Mouse (Mus musculus): ENCODE measurements around the gene Ganab.
"Not testable (repeated sequence)": the region's sequence is repeated elsewhere in the genome, so short reads cannot be mapped to it uniquely, and the experiment has no call there.

Gene Ganab

DNA sequence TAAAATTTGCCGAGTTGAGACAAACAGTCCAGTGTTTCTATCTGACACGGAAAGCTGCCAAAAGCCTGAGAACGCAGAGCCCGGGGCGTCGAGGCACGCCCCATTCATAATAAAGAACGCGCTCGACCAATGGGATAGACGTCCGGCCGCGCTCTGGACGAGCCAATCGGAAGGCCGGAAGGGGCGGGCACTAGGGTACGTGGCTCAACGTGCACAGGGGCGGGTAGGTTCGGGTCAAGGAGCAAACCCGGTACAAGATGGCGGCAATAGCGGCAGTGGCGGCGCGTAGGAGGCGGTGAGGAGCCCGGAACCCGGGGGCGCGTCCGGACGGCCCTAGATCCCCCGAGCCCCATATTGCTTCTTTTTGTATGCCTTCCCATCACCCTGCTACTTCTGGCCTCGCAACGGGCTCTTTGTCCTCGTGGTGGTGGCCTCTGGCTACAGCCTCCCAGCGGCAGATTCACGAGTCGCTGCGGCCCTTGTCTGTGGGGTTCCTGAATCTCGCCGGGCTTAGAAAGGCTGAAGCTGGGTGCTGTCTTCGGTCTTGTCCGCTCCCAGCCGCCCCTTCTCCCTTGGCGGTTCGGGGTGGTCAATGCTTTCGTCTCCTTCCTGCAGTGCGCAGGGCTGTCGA is at the start of gene Ganab:
Ganab (plus strand) TSS at position 207 of the 631 bp plus-strand sequence.
- in situ Hi-C loops (cut with MboI, MseI): loop anchor here (5.0 kb wide), 1 partner anchor 44 kb away; the partner anchor contains the start of gene Mta2

DNA sequence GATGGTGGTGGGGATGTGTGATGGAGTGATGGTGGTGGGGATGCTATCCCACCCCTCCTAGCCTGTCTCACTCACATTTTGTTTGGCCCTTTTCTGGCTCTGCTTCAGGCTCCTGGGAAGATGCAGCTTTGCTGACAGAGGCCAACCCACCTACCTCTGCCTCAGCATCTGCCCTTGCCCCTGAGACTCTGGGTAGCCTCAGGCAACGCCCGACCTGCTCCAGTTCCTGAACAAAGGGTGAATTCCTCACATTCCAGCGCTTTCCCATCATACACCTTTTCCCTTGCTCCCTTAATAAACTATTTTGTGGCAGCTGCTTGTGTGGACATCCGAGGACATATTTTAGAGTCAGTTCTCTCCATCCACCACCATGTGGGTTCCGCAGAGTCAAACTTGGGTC is 49.5 kb upstream of the Ganab start:
- in situ Hi-C loops (cut with MboI, MseI): no loop called here

DNA sequence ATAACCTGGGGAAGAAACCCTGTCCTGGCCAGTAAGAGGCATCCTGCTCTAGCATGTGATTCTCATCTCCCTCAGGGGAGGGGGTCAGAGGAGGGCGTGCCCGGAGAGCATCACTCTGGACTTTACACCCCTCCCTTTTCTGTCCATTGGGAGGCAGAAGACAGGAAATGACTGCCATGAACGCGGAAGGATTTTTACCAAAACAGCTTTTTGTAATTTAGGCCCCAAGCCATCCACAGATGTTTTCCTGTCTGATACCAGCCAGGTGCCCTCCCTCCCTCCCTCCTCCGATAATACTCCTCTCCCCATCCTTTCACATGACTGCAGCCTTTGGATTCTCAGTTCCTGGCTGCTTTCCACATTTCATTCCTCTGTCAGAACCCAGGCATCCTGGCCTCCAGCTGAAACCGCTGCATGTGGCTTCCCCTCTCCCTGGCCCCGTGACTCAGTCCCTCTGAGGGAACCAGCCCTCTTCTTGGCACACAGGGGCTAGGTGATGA is 47.4 kb upstream of the Ganab start, which contains the start of gene Lrrn4cl:
Lrrn4cl (plus strand) TSS at position 367 of the 500 bp plus-strand sequence.
- in situ Hi-C loops (cut with MboI, MseI): no loop called here

DNA sequence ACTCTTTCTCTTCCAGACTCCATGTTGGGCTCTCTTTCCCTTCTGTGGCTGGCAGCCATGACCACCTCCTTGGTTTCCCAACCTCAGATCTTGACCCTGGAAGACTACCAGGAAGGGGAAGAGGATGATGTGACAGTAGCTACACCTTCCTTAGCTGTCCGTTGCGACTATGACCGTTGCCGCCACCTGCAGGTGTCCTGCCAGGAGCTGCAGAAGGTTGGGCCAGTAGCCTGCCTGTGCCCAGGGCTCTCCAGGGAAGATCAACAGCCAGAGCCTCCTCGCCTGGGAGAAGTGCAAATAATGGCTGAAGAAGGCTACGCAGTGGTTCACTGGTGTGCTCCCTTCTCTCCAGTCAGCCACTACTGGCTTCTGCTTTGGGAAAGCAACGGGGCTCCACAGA is 46.2 kb upstream of the Ganab start:
- in situ Hi-C loops (cut with MboI, MseI): no loop called here

DNA sequence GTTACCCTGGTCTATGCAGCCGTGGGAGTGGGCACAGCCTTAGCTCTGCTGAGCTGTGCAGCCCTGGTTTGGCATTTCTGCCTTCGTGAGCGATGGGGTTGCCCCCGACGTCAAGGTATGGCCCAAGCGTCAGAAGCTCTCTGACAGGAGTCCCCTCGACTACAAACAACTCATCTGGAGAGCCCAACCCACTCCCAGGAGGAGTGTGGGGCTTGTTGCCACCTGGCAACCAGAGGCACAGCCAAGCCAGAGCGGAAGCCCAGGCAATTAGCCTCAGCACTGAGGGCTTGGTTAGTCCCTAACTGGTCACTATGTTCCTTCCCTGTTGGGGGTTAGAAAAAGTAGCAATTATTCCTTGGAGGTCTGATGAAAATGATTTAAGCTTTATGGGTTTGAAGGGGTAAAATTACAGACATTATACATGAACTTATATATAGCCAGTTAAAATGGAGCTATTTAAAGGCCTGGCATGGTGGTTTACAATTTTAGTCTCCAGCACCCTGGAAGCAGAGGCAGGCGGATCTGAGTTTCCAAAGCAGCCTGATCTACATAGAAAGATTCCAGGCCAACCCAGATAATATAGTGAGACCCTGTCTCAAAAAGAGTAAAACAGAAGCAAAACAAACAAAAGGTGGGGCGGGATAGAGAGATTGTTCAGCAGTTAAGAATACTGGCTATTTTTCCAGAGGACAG is 45.5 kb upstream of the Ganab start:
- in situ Hi-C loops (cut with MboI, MseI): no loop called here

DNA sequence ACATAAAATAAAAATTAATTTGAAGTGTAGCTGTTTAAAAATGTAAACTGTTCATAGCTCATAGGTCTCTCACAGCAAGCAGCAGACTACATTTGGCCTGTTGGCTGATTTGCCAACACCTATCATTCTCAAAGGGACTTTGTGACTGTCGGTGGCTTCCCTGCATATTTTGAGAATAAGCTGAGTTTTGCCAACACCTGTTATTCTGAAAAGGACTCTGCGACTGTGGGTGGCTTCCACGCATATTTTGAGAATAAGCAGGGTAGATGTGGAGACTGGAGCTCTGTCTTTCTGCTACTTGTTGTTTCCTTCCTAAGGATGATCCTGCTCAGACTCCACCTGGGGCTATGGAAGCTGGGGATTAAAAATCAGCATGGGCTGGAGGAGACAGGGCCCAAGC is 44.8 kb upstream of the Ganab start:
- in situ Hi-C loops (cut with MboI, MseI): no loop called here

DNA sequence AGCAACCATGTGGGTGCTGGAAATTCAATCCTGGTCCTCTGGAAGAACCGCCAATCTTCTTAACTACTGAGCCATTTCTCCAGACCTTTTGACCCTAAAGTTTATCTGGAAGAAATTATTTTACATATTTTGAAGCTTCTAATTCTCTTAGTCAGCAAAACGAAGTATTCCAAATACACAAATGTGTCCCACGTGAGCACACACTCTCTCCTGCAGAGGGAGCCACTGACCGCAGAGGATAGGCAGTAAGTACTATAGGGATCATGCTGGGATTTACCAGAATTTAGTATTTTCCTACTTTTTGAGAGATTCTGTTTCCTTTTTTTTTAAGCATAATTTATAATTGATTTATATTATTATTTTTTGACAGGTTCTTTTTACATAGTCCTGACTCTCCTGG is 40.2 kb upstream of the Ganab start:
- in situ Hi-C loops (cut with MboI, MseI): loop anchor here (5.0 kb wide), 1 partner anchor 250 kb away; no protein-coding TSS in a partner anchor

DNA sequence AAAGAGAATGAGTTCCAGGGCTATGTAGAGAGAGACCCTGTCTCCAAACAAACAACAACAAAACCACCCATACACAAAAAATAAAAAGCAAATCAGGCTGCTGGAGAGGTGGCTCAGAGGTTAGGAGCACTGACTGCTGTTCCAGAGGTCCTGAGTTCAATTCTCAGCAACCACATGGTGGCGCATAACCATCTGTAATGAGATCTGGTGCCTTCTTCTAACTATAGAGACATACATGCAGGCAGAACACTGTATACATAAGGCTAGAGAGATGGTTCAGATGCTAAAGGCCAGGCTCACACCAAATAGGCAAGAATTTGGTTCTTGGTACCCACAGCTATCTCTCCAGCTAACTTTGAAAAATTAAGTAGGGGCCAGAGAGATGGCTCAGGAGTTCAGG is 38.9 kb upstream of the Ganab start:
- in situ Hi-C loops (cut with MboI, MseI): loop anchor here (5.0 kb wide), 1 partner anchor 248 kb away; no protein-coding TSS in a partner anchor

DNA sequence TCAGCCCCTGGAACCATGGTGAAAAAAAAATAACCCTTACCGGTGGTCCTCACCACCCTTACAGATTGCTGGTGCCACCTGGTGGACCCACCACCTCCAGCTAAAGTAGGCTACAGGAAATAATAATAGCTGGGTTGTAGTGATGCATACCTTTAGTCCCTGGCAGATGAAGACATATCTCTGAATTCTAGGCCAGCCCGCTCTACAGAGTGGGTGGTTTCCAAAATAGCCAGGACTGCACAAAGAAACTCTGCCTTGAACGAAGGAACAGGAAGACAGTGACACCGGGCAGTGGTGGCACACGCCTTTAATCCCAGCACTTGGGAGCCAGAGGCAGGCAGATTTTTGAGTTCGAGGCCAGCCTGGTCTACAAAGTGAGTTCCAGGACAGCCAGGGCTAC is 33.6 kb upstream of the Ganab start:
- in situ Hi-C loops (cut with MboI, MseI): no loop called here

DNA sequence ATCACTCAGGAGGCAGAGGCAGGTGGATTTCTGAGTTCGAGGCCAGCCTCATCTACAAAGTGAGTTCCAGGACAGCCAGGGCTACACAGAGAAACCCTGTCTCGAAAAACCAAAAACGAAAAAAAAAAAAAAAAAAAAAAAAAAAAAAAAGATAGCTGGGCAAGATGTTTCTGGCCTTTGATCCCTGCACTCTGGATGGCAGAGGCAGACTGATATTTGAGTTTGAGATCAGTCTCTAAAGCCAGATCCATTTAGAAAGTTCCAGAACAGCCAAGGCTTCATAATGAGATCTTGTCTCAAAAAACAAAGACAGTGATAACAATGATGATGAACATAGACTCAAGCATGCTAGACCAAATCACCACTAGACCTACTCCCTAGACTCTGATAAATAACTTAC is 27.5 kb upstream of the Ganab start:
- in situ Hi-C loops (cut with MboI, MseI): not testable (repeated sequence)

DNA sequence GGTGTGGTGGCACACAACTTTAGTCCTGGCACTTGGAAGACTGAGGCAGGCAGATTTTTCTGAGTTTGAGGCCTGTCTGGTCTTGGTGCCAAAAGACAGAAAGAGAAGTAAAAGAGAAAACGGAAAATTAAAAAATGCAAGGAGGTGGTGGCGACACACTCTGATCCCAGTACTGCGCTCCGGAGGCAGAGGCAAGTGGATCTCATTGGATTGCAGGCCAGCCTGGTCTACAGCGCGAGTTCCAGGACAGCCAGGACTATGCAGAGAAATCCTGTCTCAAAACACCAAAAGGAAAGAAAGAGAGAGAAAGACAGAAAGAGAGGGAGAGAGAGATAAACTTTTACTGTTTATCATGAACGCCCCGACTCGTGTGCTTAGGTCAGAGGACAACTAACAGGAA is 27.0 kb upstream of the Ganab start:
- in situ Hi-C loops (cut with MboI, MseI): no loop called here

DNA sequence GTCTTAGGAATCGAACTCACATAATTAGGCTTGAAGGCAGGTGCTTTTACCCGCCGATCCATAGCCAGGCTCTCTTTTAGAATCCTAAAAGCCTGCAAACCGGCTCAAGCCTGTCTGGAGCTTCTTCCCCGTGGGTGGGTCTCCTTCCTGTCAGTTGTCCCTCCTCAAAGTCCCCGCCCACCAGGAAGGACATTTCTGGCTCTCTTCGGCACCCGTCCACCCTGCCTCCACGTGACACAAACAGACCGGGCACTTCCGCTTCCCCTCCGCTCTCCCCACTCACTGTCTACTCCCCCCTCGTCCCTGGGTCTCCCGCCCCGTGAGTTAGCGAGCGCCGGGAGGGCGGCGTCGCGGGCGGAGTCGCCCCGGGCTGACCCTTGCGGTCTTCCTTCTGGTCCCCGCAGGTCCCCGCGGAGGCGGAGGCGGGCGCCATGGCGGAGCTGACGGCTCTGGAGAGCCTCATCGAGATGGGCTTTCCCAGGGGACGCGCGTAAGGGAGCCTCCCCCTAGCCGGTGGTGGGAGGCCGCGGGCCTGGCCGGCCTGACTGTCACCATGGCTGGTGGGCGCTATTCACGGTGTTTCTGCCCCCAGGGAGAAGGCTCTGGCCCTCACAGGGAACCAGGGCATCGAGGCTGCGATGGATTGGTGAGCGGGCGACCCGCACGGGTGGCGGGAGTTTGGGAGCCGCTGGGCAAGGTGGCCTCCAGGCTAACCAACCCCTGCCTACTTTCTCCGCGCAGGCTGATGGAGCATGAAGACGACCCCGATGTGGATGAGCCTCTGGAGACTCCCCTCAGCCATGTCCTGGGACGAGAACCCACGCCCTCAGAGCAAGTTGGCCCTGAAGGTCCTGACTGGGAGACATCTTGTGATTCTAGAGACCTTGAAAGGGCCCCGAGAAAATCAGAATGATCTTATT is 26.3 kb upstream of the Ganab start, which contains the start of gene Ubxn1:
Ubxn1 (plus strand) TSS at position 230 of the 920 bp plus-strand sequence.
- in situ Hi-C loops (cut with MboI, MseI): no loop called here

DNA sequence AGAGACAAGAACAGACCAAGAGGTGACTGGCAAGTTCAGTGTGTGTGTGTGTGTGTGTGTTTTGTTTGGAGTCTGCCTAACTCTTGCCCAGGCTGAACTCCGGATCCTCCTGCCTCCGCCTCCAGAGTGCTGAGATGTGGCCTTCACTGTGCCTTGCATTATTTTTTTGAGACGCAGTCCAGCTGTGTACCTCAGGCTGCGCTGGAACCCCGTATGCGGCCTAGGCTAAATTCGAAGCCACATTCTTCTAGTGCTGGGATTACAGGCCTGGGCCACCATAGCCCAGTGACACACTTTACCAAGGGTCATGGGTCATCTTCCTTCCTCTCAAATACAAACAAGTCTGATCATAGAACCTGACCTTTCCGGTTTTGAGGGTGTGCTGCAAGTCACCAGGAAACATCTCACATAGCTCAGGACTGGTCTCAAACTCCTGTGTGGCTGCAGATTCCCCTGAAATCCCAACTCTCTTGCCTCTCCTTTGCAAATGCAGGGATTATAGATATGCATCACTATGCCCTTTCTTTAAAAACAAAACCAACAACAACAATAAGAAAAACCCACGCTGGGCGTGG is 25.5 kb upstream of the Ganab start:
- in situ Hi-C loops (cut with MboI, MseI): no loop called here

DNA sequence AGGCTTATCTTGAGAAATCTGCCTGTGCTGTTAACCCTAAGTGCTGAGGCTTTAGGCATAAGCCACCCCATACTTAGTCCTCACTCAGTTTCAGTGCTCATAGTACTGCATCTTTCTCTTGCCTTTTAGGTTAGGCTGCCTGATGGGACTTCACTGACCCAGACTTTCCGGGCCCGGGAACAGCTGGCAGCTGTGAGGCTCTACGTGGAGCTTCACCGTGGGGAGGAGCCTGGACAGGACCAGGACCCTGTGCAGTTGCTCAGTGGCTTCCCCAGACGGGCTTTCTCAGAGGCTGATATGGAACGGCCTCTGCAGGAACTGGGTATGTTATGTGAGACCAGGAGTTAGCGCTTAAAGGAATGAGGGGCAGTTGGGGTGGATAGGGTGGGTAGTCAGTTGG is 22.8 kb upstream of the Ganab start:
- in situ Hi-C loops (cut with MboI, MseI): no loop called here

DNA sequence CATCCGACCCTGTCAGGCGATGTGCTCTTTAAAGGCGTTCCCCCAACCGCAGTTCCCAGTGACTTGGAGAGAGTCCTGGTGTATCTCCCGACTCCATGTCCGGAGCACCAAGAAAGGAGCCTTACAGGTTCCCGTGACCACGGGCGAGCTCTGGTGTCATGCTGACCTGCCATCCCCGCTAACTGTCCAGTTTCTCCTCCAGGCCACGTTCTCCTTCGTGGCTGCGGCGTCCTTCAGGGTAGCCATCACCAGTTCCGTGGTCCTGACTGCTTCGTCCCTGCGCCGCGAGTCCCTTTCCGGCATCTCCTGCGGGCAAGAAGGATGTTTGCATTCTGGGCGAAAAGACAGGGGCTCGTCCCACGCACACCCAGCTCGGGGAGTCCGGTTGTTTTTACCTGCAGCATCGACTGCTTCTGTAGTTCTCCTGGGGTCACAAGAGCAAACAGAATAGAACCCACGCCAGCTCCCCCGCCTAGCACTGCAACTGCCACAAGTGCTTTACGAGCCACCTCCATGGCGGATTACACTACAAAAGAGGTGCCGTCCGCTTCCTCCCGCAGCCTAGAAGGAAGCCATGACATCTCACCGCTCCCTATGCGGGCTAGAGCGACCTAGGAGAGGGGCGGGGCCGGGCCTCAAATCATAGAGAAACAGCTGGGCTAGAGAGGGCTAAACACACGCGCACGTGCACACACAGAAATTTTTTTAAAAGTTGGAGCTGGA is 17.4 kb upstream of the Ganab start, which contains the start of gene Uqcc3:
Uqcc3 (minus strand) TSS at position 613 of the 723 bp plus-strand sequence.
- in situ Hi-C loops (cut with MboI, MseI): no loop called here

DNA sequence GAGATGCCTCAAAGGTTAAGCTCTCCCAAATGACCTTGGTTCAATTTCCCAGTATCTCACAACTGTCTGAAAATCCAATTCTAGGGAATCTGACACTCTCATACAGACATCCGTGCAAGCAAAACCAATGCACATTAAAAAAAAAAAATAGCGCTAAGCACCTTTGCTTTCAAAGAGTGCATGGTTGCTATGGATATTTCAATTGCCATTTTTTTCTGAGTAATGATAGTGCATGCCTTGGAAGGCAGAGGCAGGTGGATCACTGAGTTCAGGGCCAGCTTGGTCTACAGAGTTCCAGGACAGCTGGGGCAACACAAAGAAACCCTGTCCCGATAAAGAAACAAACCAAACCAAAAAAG is 16.9 kb upstream of the Ganab start:
- in situ Hi-C loops (cut with MboI, MseI): no loop called here

DNA sequence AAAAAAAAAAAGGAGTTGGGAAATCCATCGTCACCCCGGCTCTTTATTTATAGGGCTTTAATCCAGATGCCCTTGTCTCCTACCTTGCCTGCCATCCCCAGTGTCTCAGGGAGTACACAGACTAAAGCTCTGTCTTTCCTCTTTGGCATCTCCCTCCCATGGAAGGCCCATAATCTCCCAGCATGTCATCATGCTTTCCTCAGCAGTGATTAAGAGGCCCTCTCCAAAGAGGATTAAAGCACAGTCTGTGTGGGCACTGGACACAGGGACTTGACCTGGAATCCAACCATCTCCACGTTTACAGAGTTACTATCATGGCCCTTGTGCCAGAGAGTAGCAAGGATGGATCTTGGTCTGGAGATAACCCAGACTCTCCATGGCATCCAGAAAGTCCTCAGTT is 14.3 kb upstream of the Ganab start, which contains the start of the genes Lbhd1 and Gm49403:
Lbhd1 (plus strand) TSS at position 117 of the 400 bp plus-strand sequence.
Gm49403 (plus strand) TSS at position 315 of the 400 bp plus-strand sequence.
- in situ Hi-C loops (cut with MboI, MseI): no loop called here

DNA sequence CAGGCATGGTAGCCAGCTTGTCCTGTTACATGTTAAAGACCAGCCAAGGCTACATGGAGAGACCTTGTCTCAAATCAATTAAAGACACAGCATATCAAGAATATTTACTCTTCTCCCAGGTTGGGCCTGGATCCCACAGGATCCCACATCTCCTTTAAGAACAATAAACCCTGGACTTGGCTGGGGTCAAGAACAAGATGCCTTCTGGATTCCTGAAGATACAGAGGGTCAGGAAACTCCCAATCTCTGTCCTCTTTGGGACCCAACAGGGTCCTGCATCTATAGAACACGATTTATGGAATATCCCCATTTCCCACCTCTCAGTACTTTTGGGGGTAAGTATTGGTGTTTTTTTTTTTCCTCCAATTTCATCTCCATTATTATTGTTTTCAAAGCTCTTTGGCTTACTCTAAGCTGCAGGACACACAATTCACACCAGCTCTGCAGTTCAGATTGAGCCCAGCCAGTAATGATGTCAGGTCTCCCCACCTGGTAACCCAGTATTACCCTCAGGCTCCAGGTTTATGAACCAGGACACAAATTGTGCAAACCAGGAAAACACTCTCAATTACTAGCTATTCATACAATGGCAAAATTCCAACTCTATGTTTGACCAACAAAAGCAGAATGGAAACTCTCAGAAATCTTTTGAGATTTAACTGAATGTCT is 10.8 kb upstream of the Ganab start:
- in situ Hi-C loops (cut with MboI, MseI): no loop called here

DNA sequence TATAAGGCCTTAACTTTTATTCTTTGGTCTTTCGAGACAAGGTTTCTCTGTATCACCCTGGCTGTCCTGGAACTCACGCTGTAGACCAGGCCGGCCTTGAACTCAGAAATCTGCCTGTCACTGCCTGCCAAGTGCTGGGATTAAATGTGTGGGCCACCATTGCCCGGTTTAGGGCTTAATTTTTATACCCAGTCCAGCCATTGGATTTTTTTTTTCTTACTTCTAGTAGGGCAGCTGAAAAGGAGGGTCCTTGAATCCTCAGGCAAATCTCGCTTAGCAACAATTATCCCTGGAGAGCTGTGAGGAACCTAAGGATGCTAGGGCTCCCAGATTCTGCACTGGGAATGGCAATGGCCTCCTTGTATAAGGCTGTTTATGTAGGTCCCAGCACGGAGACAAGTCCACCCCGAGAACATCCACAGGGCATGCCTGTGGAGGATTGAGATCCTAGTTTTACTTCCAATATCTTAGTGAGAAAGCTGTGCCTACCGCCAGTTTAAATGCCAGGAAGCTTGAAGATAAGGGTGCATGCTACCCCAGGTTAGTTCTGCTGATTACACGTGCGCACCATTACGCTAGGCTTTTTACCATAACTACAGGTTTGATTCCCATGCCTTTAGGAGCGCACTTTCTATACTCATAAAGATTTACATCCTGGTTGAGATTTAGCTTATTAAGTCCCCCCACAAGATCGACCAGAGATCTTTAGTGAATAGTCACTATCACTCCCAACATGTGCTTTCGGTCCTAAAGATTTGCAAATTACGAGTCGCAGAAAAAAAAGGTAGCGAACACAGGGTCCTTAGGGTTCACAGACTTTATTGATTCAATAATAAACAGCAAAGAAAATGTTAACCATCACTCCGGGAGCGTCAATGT is 10.0 kb upstream of the Ganab start:
- in situ Hi-C loops (cut with MboI, MseI): no loop called here

Data from T-helper 2 cell (primary cell).